Mouse (Mus musculus) MEL (cell line): ENCODE results near the gene Scap. TPM values are rescaled to one million over a fixed set of nuclear protein-coding genes. Genes with fewer than 3 reads are reported as not detected.

Source experiments
- DNase-seq: peaks from one replicate; pipeline ENCODE4 v3.0.0; 2011; ENCODE audit warnings: low read depth, low spot score
- H3K27ac ChIP-seq: 2 replicates; pipeline ENCODE4 v1.5.1; 2012; ENCODE audit warnings: low read depth, mild to moderate bottlenecking, control low read depth, low read length, moderate library complexity; ENCODE audit not compliant: control insufficient read depth
- H3K27me3 ChIP-seq, 2 experiments: fragments of 150-350 bp in 1 of 2; sonication (generic) in 1 of 2; 2 replicates each; pipeline ENCODE4 v1.6.1; 2012; ENCODE audit warnings: low read length in 2 of 2, mild to moderate bottlenecking in 2 of 2, improper control_type of control experiment in 1 of 2, moderate library complexity in 1 of 2; ENCODE audit not compliant: insufficient read depth in 2 of 2, control insufficient read depth in 1 of 2
- H3K36me3 ChIP-seq, 2 experiments: 2 replicates each; pipeline ENCODE4 v1.6.1; 2012 to 2014; ENCODE audit warnings: low read length in 2 of 2, improper control_type of control experiment in 1 of 2, inconsistent platforms in 1 of 2, mild to moderate bottlenecking in 1 of 2; ENCODE audit not compliant: insufficient read depth in 2 of 2, control insufficient read depth in 1 of 2
- H3K4me1 ChIP-seq, 2 experiments: fragments of 150-350 bp in 1 of 2; sonication (generic) in 1 of 2; 2 replicates each; pipeline ENCODE4 v1.6.1; 2012; ENCODE audit warnings: low read length in 2 of 2, improper control_type of control experiment in 1 of 2, mild to moderate bottlenecking in 1 of 2; ENCODE audit not compliant: insufficient read depth in 2 of 2, control insufficient read depth in 1 of 2
- H3K4me3 ChIP-seq, 2 experiments: fragments of 150-350 bp in 1 of 2; sonication (generic) in 1 of 2; 2 replicates each; pipeline ENCODE4 v1.5.1; 2012; ENCODE audit warnings: low read depth in 2 of 2, low read length in 2 of 2, mild to moderate bottlenecking in 2 of 2, moderate library complexity in 2 of 2, control low read depth in 1 of 2, improper control_type of control experiment in 1 of 2; ENCODE audit not compliant: control insufficient read depth in 1 of 2, insufficient read depth in 1 of 2
- H3K79me2 ChIP-seq: 2 replicates; pipeline ENCODE4 v1.6.1; 2012; ENCODE audit warnings: mild to moderate bottlenecking, low read length, moderate library complexity; ENCODE audit not compliant: control insufficient read depth, poor library complexity, insufficient read depth
- H3K9ac ChIP-seq: 2 replicates; pipeline ENCODE4 v1.6.1; 2012; ENCODE audit warnings: low read depth, mild to moderate bottlenecking, control low read depth, low read length, moderate library complexity; ENCODE audit not compliant: control insufficient read depth, poor library complexity, severe bottlenecking
- H3K9me3 ChIP-seq: fragments of 150-350 bp; sonication (generic); replicated peaks from 2 replicates; pipeline ENCODE4 v1.6.1; 2012; ENCODE audit warnings: mild to moderate bottlenecking, low read length, improper control_type of control experiment, moderate library complexity; ENCODE audit not compliant: insufficient read depth
- BHLHE40 ChIP-seq: IDR thresholded peaks from 2 replicates; pipeline ENCODE4 v1.6.1; 2012; ENCODE audit warnings: low read depth, mild to moderate bottlenecking, inconsistent platforms, low read length, improper control_type of control experiment, borderline replicate concordance
- CHD2 ChIP-seq: IDR thresholded peaks from 2 replicates; pipeline ENCODE4 v1.6.1; 2011; ENCODE audit warnings: low read length, improper control_type of control experiment
- CTCF ChIP-seq, 3 experiments: IDR thresholded peaks in 2 of 3; conservative IDR thresholded peaks in 1 of 3; 2 replicates each; pipeline ENCODE4 v1.5.1; 2011 to 2012; ENCODE audit warnings: low read length in 3 of 3, low read depth in 2 of 3, mild to moderate bottlenecking in 2 of 3, improper control_type of control experiment in 1 of 3, inconsistent platforms in 1 of 3, mixed read lengths in 1 of 3, moderate library complexity in 1 of 3; ENCODE audit not compliant: control insufficient read depth in 1 of 3, insufficient read depth in 1 of 3, poor library complexity in 1 of 3, severe bottlenecking in 1 of 3
- ELF1 ChIP-seq: IDR thresholded peaks from 2 replicates; pipeline ENCODE4 v1.6.1; 2014; ENCODE audit warnings: low read depth, mild to moderate bottlenecking, inconsistent platforms, low read length, improper control_type of control experiment, moderate library complexity
- JUND ChIP-seq: IDR thresholded peaks from 2 replicates; pipeline ENCODE4 v1.6.1; 2011; ENCODE audit warnings: low read depth, mild to moderate bottlenecking, improper control_type of control experiment, low read length
- KAT2A ChIP-seq: conservative IDR thresholded peaks from 2 replicates; pipeline ENCODE4 v1.6.1; 2012; ENCODE audit warnings: low read depth, low read length, improper control_type of control experiment, inconsistent platforms
- MAZ ChIP-seq: IDR thresholded peaks from 2 replicates; pipeline ENCODE4 v1.6.1; 2012; ENCODE audit warnings: low read depth, mild to moderate bottlenecking, inconsistent platforms, low read length, improper control_type of control experiment
- MEF2A ChIP-seq: IDR thresholded peaks from 2 replicates; pipeline ENCODE4 v1.6.1; 2014; ENCODE audit warnings: low read depth, mild to moderate bottlenecking, inconsistent platforms, low read length, improper control_type of control experiment; ENCODE audit not compliant: poor library complexity, insufficient replicate concordance, severe bottlenecking; ENCODE audit errors: extremely low read depth
- MXI1 ChIP-seq: IDR thresholded peaks from 2 replicates; pipeline ENCODE4 v1.6.1; 2011; ENCODE audit warnings: mild to moderate bottlenecking, low read depth, low read length, improper control_type of control experiment
- MYC ChIP-seq: IDR thresholded peaks from 2 replicates; pipeline ENCODE4 v1.6.1; 2011; ENCODE audit warnings: low read depth, mild to moderate bottlenecking, low read length, improper control_type of control experiment, moderate library complexity
- NRF1 ChIP-seq: IDR thresholded peaks from 2 replicates; pipeline ENCODE4 v1.6.1; 2014; ENCODE audit warnings: low read depth, mild to moderate bottlenecking, inconsistent platforms, low read length, improper control_type of control experiment, moderate library complexity; ENCODE audit not compliant: poor library complexity, insufficient read depth, severe bottlenecking
- RAD21 ChIP-seq: IDR thresholded peaks from 2 replicates; pipeline ENCODE4 v1.6.1; 2011; ENCODE audit warnings: mild to moderate bottlenecking, low read depth, low read length, improper control_type of control experiment
- RCOR1 ChIP-seq: IDR thresholded peaks from 2 replicates; pipeline ENCODE4 v1.6.1; 2012; ENCODE audit warnings: low read depth, mild to moderate bottlenecking, inconsistent platforms, low read length, improper control_type of control experiment
- SMC3 ChIP-seq: IDR thresholded peaks from 2 replicates; pipeline ENCODE4 v1.6.1; 2011; ENCODE audit warnings: low read depth, low read length, improper control_type of control experiment
- TBP ChIP-seq: IDR thresholded peaks from 2 replicates; pipeline ENCODE4 v1.8.0; 2011; ENCODE audit warnings: low read depth, low read length, improper control_type of control experiment
- TCF12 ChIP-seq: IDR thresholded peaks from 2 replicates; pipeline ENCODE4 v1.6.1; 2014; ENCODE audit warnings: low read depth, mild to moderate bottlenecking, inconsistent platforms, low read length, improper control_type of control experiment, moderate library complexity
- USF1 ChIP-seq: IDR thresholded peaks from 2 replicates; pipeline ENCODE4 v1.6.1; 2014; ENCODE audit warnings: low read depth, mild to moderate bottlenecking, inconsistent platforms, low read length, improper control_type of control experiment, moderate library complexity
- ZC3H11A ChIP-seq: IDR thresholded peaks from 2 replicates; pipeline ENCODE4 v1.6.1; 2012; ENCODE audit warnings: low read depth, mild to moderate bottlenecking, inconsistent platforms, low read length, improper control_type of control experiment
- ZKSCAN1 ChIP-seq: IDR thresholded peaks from 2 replicates; pipeline ENCODE4 v1.6.1; 2012; ENCODE audit warnings: low read depth, mild to moderate bottlenecking, inconsistent platforms, low read length, improper control_type of control experiment, moderate library complexity
- ZMIZ1 ChIP-seq: IDR thresholded peaks from 2 replicates; pipeline ENCODE4 v1.6.1; 2012; ENCODE audit warnings: low read depth, mild to moderate bottlenecking, inconsistent platforms, low read length, improper control_type of control experiment, moderate library complexity
- polyA plus RNA-seq, 2 experiments: library from polyadenylated mRNA; stranded (reverse) in 1 of 2; unstranded in 1 of 2; fragments of >175 nt in 1 of 2; fragments of >200 nt in 1 of 2; gene quantifications; 2 replicates each; pipeline versions ENCODE4 v1.2.1 to v1.2.4; 2012; ENCODE audit warnings: low replicate concordance in 2 of 2, low read depth in 1 of 2; ENCODE audit not compliant: insufficient read length in 2 of 2, insufficient read depth in 1 of 2, missing spikeins in 1 of 2
- total RNA-seq: library from RNA; depleted of rRNA; stranded (reverse); fragments of 300-350 nt; gene quantifications from 2 replicates; pipeline ENCODE4 v1.2.3, GENCODE M21; 2012

The Scap gene
- total and polyA plus RNA-seq, 3 experiments: 59.4 to 88.8 TPM; not detected in 1

DNA sequence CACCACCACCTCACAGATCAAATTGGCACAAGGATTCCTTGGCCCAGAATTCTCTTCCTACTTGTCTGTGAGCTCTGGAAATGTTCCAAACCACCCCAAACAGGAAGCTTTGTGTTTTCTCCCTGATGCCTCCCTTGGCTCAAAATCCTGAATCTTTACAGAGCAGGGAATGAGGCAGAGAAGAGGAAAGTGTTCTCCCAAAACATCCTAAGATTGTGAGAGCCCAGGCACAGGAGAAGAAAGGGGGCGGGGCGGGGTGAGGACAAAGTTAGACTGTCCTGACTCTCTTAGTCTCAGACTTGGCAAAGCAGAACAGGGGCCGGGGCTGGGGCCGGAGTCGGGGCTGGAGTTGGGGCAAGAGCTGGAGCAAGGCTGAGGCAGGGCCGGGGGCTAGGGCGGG, 79.8 kb downstream of the Scap start:
- H3K9ac ChIP-seq: no peak overlapping the region
- no peaks in the 10 kb centered on the region for H3K36me3 ChIP-seq

DNA sequence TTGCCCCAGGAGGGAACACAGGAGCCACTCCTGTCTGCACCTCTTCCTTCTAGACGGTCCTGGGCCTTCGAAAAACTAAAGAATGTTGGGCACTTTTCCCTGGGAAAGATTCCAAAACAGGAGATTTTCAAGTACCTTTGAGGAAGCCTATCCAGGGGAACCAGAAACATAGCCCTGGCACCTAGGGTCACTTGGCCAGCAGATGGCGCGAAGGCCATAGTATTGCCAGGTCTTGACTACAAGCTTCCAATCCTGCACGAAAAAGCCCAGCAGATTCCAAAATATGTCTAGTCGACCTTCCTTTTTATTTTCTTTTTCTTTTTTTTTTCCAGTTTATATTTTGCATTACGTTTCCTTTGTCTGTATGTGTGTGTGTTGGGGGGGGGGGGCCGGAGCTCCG, 80.7 kb downstream of the Scap start:
- Histone ChIP-seq H3K9me3 (no peaks in the 10 kb centered on the region), H3K9ac (no peak overlapping the region), H3K27ac (no peak overlapping the region), H3K36me3 (no peaks in the 10 kb centered on the region), H3K4me1 (peaks cover 0 to 3% of the 10 kb centered on the region in 2 experiments; a peak in 1 of 4 replicates), H3K79me2 (no peaks in the 10 kb centered on the region), H3K27me3 (no peaks in the 10 kb centered on the region), H3K4me3 (no peak overlapping the region)
- peak; percentile 25 for DNase-seq
- TF ChIP-seq ZMIZ1 (no peak), MYC (no peak), ZKSCAN1 (no peak), USF1 (no peak), SMC3 (peak; percentile 71), ELF1 (no peak), ZC3H11A (peak; percentile 46; the same call in 1 of the 2 replicates), BHLHE40 (no peak), KAT2A (no peak), MEF2A (no peak), CTCF (IDR thresholded peaks at IDR 0.05 in 2 of 3, conservative IDR thresholded peaks at IDR 0.05 in 1 of 3; ENCODE audit: control insufficient read depth in 1 of 3, insufficient read depth in 1 of 3, low read depth in 2 of 3, low read length in 3 of 3, poor library complexity in 1 of 3, severe bottlenecking in 1 of 3) (peak; percentile 18 to 60 (median 59); a peak in 5 of 6 replicates), TCF12 (no peak), MXI1 (no peak), CHD2 (no peak), JUND (no peak), NRF1 (no peak), RCOR1 (no peak), MAZ (no peak), RAD21 (peak; percentile 51)

More for the DNA sequence above, 79.8 kb downstream of the Scap start:
- DNase-seq: no peak
- no peaks in the 10 kb centered on the region for H3K27me3 ChIP-seq
- peaks cover 0 to 4% of the 10 kb centered on the region in 2 experiments; a peak in 1 of 4 replicates for H3K4me1 ChIP-seq
- no peaks in the 10 kb centered on the region for H3K9me3 ChIP-seq
- peaks cover 4% of the 10 kb centered on the region for H3K79me2 ChIP-seq
- TF ChIP-seq TBP: no peak
- no peak for TF ChIP-seq CTCF (IDR thresholded peaks at IDR 0.05 in 2 of 3, conservative IDR thresholded peaks at IDR 0.05 in 1 of 3; ENCODE audit: control insufficient read depth in 1 of 3, insufficient read depth in 1 of 3, low read depth in 2 of 3, low read length in 3 of 3, poor library complexity in 1 of 3, severe bottlenecking in 1 of 3)
- no peak for TF ChIP-seq ZMIZ1
- no peak overlapping the region for H3K27ac ChIP-seq
- no peak overlapping the region for H3K4me3 ChIP-seq
